Mouse (Mus musculus) adrenal gland, adult 18-20 months (tissue): ENCODE data around the gene Rnase9. TPM values are rescaled to one million over a fixed set of nuclear protein-coding genes. Genes with fewer than 3 reads are reported as not detected.

Experiments used
- DNase-seq, 2 experiments: peaks; one replicate each; pipeline ENCODE4 v3.0.0; 2021 to 2022; ENCODE audit warnings: low spot score in 2 of 2
- long read RNA-seq, 2 experiments: library from polyadenylated mRNA; stranded (forward); transcript quantifications; one replicate each; pipeline ENCODE4 v2.0.0; 2021
- total RNA-seq, 2 experiments: library from RNA; stranded (reverse); gene quantifications; 1 replicate in 1 of 2; 2 replicates in 1 of 2; pipeline ENCODE4 v1.2.3; 2021

Rnase9 gene
- not detected for total RNA-seq
- long read RNA-seq, experiment 1, result 0 reads
- long read RNA-seq, experiment 2, result 0 reads

- DNase-seq, result no peak
These were observed at the start of gene Rnase9 for GRCm38 (mm10) chr14:51041769-51042168. TSS of gene Rnase9 (minus strand) at chr14:51041869.

GRCm38 (mm10) chr14:51090077-51090781 lies 48.6 kb upstream of the Rnase9 start:
- DNase-seq, result peak; percentile 85 to 92

GRCm38 (mm10) chr14:51089674-51090076 lies 48.0 kb upstream of the Rnase9 start:
- peak in 1 of 2 experiments; percentile 7 for DNase-seq

- DNase-seq, result peak; percentile 96 to 99
These were observed 47.5 kb upstream of the Rnase9 start for GRCm38 (mm10) chr14:51088970-51089673.

GRCm38 (mm10) chr14:51088166-51088969 lies 46.7 kb upstream of the Rnase9 start:
- peak; percentile 81 to 89 for DNase-seq

- DNase-seq, result no peak
These were observed 46.1 kb upstream of the Rnase9 start for GRCm38 (mm10) chr14:51087762-51088161.

- no peak for DNase-seq
These were observed 44.2 kb upstream of the Rnase9 start for GRCm38 (mm10) chr14:51085911-51086310.

GRCm38 (mm10) chr14:51085086-51085485 lies 43.4 kb upstream of the Rnase9 start:
- no peak for DNase-seq

GRCm38 (mm10) chr14:51083805-51084204 lies 42.1 kb upstream of the Rnase9 start:
- DNase-seq, result no peak

- DNase-seq, result peak; percentile 77 to 81
These were observed 41.2 kb upstream of the Rnase9 start for GRCm38 (mm10) chr14:51082599-51083581.

DNA sequence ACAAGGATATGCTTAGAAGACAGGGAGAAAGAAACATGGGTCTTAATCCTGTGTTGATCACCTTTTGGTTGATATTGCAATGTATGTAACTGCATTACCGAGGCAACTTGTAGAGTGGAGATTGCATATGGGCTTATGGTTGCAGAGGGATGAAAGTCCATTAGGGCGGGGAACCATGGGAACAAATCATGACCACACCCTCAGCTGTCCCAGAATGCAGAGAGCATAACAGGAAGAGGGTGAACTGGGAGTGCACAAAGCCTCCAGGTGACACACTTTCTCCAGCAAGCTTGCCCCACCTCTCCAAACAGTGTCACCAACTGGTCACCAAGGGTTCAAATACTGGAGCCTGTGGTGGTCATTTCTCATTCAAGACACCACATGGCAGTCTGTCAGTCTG lies 39.4 kb upstream of the Rnase9 start:
- no peak for DNase-seq

GRCm38 (mm10) chr14:51079180-51079579 lies 37.5 kb upstream of the Rnase9 start:
- DNase-seq, result no peak

GRCm38 (mm10) chr14:51074335-51074734 lies 32.7 kb upstream of the Rnase9 start, which contains the start of gene Olfr750:
TSS of gene Olfr750 (minus strand) at chr14:51074435.
- no peak for DNase-seq

GRCm38 (mm10) chr14:51069617-51070016 lies 27.9 kb upstream of the Rnase9 start:
- DNase-seq, result peak; percentile 26 to 37

- DNase-seq, result no peak
These were observed 27.3 kb upstream of the Rnase9 start for GRCm38 (mm10) chr14:51068956-51069355.

DNA sequence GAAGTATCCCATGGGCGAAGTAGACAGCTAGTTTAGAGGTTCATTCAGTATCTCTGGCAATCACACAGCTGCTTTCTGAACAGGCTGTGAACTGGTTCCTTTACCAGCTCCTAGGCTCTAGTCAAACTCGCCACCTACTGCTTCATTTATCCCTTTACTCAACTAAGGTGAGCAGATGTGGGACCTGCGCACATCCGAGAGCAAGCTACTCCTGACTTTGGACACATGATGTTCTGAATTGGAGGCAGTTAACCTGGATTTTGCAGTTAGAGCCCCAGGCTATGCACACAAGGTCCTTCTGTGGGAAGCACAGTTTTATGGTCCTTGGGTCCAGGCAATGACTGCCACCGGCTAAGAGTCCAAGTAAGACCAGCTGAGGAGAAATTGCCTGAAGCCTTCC lies 19.1 kb upstream of the Rnase9 start:
- no peak for DNase-seq

DNA sequence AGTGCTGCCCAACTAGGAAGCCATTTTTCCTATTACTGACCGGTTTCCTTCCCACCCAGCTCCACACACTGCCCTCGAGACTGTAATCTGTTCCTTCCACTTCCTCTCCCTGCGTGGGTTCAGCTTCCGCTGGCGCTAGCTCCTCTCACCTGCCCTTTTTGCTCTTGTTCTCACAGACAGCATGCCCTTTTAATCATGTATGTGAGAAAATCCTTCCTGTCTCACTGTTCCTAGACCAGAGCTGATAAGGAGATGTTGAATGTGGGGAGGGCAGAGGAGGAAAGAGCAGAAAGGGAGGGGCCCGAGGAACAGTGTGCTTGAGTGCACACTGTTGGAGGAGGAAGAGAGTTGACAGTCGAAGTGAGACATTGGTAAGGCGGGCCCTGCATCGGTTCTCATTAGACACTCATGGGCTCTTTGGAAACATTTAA lies 15.7 kb upstream of the Rnase9 start, which contains the start of gene Rnase12:
TSS of gene Rnase12 (minus strand) at position 261 of the 431 bp plus-strand sequence.
- no peak for DNase-seq

DNA sequence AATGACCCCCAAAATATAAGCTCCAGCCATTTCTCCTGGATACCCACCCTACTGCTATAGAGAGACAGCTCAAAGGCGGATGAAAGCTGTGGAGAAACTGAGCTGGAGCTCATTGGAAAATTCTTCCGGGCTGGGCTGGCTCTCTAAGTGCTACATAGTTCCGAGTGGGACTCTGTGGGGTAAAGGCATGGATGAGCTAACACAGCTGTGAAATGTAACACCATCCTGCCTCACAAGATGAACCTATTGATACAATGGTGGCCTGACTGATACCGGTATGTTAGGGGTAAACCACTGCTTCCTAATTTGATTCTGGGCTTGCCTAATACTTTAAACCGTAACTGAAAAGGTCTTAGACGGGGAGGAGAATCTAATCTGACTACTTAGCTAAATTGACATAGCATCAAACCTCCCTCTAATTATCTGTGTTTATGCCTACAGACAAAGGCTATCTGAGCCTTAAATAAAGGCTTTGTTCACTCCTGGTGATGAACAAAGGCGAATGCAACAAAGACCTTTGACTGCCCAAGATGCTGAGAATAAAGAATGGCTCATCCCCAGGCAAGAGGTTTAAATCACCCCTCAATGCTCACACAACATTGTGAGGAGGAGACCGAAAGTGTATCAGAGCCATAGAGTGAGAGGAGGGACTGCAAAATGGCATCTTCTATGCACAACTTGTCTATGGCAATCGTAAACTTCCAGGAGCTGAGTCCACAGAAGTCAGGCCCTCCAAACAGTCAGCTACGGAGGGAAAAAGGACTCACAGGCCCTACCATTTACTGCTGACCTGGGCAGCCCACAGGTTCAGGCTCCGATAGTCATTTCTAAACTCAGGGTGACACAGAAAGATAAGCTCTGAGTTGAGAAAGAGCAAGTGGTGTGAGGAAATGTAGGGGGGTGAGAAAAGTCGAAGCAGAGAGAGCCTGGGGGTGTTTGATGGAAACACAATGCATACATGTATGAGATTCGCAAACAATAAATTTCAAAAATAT lies 12.9 kb upstream of the Rnase9 start:
- no peak for DNase-seq

DNA sequence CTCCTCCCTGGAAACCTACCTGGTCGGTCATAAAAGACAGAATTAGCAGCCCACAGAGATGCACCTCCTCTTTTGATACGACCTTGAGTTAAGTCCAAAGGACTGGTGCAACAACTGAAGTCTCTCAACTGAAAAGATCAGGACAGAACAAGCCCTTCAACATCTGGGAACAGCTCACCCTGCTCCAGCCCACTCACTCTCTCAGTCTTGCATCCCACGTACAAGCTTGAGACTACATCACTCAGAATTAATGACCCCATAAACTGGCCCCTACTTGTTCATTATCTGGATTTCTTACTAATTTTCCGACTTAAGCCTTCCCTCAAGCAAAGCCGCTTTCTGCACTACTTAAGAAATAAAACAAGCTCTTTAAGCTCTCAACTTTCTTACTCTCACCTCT lies 11.5 kb upstream of the Rnase9 start:
- DNase-seq, result no peak
